Mouse (Mus musculus) midbrain, postnatal 0 days (tissue): ENCODE measurements around the gene Grip1. TPM values are rescaled to one million over a fixed set of nuclear protein-coding genes. Genes with fewer than 3 reads are reported as not detected.

Source experiments
- ATAC-seq: fragments of 200-750 bp; cut with Nextera tagmentation; 2 replicates; pipeline ENCODE4 v1.8.0; 2017; ENCODE audit warnings: moderate number of reproducible peaks, mild to moderate bottlenecking, moderate TSS enrichment, moderate library complexity; ENCODE audit not compliant: low FRiP score
- DNase-seq: peaks from one replicate; pipeline ENCODE4 v3.0.0-alpha.2; 2015; ENCODE audit warnings: low spot score
- H3K27ac ChIP-seq: fragments of 300-500 bp; sonication (generic); 2 replicates; pipeline ENCODE4 v1.5.1; 2014; ENCODE audit warnings: low read depth, mild to moderate bottlenecking, low read length, mixed read lengths
- H3K27me3 ChIP-seq: fragments of 300-500 bp; sonication (generic); 2 replicates; pipeline ENCODE4 v1.6.1; 2014; ENCODE audit warnings: low read length, control low read depth, mixed read lengths; ENCODE audit not compliant: insufficient read depth
- H3K36me3 ChIP-seq: fragments of 300-500 bp; sonication (generic); 2 replicates; pipeline ENCODE4 v1.6.1; 2014; ENCODE audit warnings: low read length, control low read depth, mixed read lengths; ENCODE audit not compliant: insufficient read depth
- H3K4me1 ChIP-seq: fragments of 300-500 bp; sonication (generic); 2 replicates; pipeline ENCODE4 v1.6.1; 2014; ENCODE audit warnings: mild to moderate bottlenecking, control low read depth, antibody characterized with exemption, low read length, mixed read lengths; ENCODE audit not compliant: insufficient read depth
- H3K4me2 ChIP-seq: fragments of 300-500 bp; sonication (generic); 2 replicates; pipeline ENCODE4 v1.6.1; 2014; ENCODE audit warnings: low read depth, mild to moderate bottlenecking, low read length, mixed read lengths; ENCODE audit not compliant: poor library complexity, severe bottlenecking
- H3K4me3 ChIP-seq: fragments of 300-500 bp; sonication (generic); 2 replicates; pipeline ENCODE4 v1.5.1; 2014; ENCODE audit warnings: low read depth, mild to moderate bottlenecking, low read length, moderate library complexity
- H3K9ac ChIP-seq: fragments of 300-500 bp; sonication (generic); replicated peaks from 2 replicates; pipeline ENCODE4 v1.6.1; 2014; ENCODE audit warnings: mild to moderate bottlenecking, low read length, moderate library complexity, mixed read lengths; ENCODE audit not compliant: poor library complexity, severe bottlenecking
- H3K9me3 ChIP-seq: fragments of 300-500 bp; sonication (generic); 2 replicates; pipeline ENCODE4 v1.6.1; 2016; ENCODE audit warnings: low read length, control low read depth
- CTCF ChIP-seq: IDR thresholded peaks from 2 replicates; pipeline ENCODE4 v1.5.1; 2016; ENCODE audit warnings: antibody characterized with exemption, mild to moderate bottlenecking
- WGBS: fragments of 180-500 bp; shearing (Covaris S2); extraction: QIAGEN DNeasy Blood & Tissue Kit; methylation state at CpG from one replicate; pipeline ENCODE4 v1.1.7; 2014; 5-methylcytosine and 5-hydroxymethylcytosine counted together
- polyA plus RNA-seq: library from polyadenylated mRNA; unstranded; fragments of >200 nt; fragmentation: Nextera tagmentation; extraction: Ambion mirVana; gene quantifications from 2 replicates; pipeline ENCODE4 v1.2.1, GENCODE M21; 2015
- total RNA-seq: library from RNA; depleted of rRNA; stranded (reverse); fragments of >200 nt; gene quantifications from 2 replicates; pipeline ENCODE4 v1.2.3, GENCODE M21; 2014

The Grip1 gene
- total and polyA plus RNA-seq, 2 experiments from 2014 or later: 14.6 to 35.4 TPM

DNA sequence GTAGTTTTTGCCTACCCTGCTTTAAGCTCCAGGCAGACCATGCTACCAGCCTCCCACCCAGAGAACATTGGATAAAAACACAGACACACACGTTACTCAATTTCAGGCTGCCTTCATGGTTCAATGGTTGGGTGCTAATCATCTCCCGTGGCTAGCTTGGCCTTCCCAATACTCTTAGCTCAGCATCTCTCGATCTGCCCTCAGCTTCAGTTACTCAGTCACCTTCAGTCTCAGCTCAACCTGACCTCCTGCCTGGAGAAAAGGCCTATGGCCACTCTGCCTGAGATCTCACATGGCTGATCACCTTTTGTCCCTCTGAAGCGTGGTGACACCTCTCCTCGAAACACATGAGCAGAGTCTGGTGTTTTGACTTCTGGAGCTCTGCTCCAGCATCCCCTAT, 379.7 kb downstream of the Grip1 start:
- Histone ChIP-seq H3K27me3 (no peaks in the 10 kb centered on the region), H3K27ac (no peak overlapping the region), H3K9ac (no peak overlapping the region), H3K9me3 (no peaks in the 10 kb centered on the region; the same call in 1 of the 2 replicates), H3K36me3 (no peaks in the 10 kb centered on the region), H3K4me1 (no peaks in the 10 kb centered on the region), H3K4me3 (no peak overlapping the region), H3K4me2 (no peak overlapping the region)
- DNase-seq (no peak), ATAC-seq (no peak)
- TF ChIP-seq CTCF: no peak
- WGBS: 80% methylated on average over 5 of the region's 5 CpGs

DNA sequence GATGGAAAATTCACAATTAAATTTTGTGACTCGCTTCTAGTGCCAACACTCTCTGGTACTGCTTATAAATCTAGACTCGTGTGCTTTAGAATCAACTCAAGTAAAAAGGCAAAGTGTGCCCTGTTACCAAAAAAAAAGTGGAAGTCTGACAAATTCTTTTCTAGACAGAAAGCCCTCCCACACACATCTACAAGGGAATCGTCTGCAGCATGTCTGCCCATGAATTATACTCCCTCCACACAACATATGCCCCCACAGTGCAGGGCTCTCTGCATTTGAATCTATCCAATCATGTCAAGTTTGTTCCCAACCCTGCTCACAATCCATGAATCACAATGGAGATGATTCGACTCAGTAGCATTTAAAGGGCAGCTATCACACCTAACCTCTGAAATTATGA, 380.5 kb downstream of the Grip1 start:
- WGBS: 73% methylated on average over 4 of the region's 4 CpGs
- H3K27me3 ChIP-seq: no peaks in the 10 kb centered on the region
- H3K27ac ChIP-seq: no peak overlapping the region
- no peak overlapping the region for H3K4me3 ChIP-seq
- H3K4me2 ChIP-seq: no peak overlapping the region
- TF ChIP-seq CTCF: no peak
- no peaks in the 10 kb centered on the region for H3K36me3 ChIP-seq
- ATAC-seq (no peak), DNase-seq (no peak)
- no peaks in the 10 kb centered on the region for H3K4me1 ChIP-seq
- no peak overlapping the region for H3K9ac ChIP-seq
- no peaks in the 10 kb centered on the region; the same call in 1 of the 2 replicates for H3K9me3 ChIP-seq

DNA sequence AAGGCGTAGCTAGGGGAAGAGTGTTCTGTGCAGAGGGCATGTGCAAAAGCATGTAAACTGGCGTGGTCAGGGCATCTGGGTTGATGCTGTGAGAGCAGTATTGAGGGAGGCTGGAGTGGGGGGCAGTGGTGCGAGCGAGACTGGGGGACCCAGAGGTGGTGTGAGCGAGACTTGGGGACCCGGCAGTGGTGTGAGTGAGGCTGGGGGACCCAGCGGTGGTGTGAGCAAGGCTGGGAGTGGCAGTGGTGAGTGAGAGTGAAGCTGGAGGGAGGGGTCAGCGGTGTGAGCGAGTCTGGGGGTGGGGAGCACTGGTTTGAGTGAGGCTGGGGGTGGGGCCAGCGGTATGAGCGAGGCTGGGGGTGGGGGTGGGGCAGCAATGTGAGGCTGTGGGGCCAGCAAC, 386.0 kb downstream of the Grip1 start:
- ATAC-seq (no peak), DNase-seq (no peak)
- H3K9me3 ChIP-seq: no peaks in the 10 kb centered on the region
- no peaks in the 10 kb centered on the region for H3K27me3 ChIP-seq
- no peaks in the 10 kb centered on the region for H3K36me3 ChIP-seq
- TF ChIP-seq CTCF: no peak
- no peak overlapping the region for H3K4me3 ChIP-seq
- no peaks in the 10 kb centered on the region for H3K4me1 ChIP-seq
- WGBS: 86% methylated on average over 10 of the region's 11 CpGs
- no peak overlapping the region for H3K9ac ChIP-seq
- no peak overlapping the region for H3K4me2 ChIP-seq
- no peak overlapping the region for H3K27ac ChIP-seq

DNA sequence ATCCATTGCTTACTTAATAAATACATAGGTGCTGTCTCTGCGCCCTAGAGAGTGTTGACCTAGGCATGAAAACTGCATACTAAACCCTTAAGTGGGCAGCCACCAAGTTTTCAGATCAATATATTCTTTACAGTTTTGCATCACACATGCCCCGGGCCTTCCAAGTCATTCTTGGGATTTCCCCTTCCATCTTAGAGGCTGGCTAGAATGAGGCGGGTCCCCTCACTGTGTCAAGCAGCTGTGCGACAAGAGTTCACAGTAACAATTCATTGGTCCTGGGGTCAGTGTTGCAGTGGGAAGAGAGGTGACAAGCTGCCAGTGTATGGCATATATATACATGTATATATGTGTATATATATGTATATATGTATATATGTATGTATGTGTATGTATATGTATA, 388.4 kb downstream of the Grip1 start:
- DNase-seq: no peak
- no peak overlapping the region for H3K4me3 ChIP-seq
- 91% methylated on average over 4 of the region's 4 CpGs for WGBS

DNA sequence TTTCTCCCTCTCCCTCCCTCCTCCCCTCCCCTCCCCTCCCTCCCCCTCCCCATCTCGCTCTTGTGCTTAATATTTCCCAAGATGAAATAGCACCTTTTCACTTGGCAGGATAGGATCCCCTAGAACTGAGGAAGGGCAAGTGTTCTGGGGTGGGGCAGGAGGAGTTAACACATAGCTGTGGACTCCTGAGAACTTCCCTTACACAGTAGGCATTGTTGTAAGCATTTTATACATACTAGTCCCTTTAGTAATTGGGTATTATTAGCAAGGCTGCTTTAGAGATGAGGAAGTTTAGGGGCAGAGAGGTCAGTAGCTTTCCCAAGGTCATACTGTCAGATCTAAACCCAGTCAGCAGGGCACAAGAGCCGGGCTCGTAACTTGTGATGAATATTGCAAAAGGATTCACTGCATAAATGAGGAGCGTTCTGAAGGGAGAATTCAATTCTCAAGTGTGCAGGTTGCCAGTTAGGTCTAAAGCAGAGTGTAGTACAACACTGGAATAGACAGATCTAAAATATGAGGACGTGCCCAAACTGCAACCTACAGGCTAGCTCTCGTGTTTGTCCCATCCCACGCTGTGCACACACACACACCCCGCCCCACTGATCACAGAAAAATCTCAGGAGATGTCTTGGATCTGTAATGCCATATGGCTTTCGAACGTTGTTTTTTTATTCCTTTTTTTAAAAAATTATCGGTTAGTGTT, 392.2 kb downstream of the Grip1 start:
- WGBS: 53% methylated on average over 11 of the region's 11 CpGs
- DNase-seq (no peak), ATAC-seq (no peak)
- Histone ChIP-seq H3K27me3 (no peaks in the 10 kb centered on the region), H3K9ac (no peak overlapping the region), H3K4me2 (no peak overlapping the region), H3K27ac (no peak overlapping the region), H3K4me1 (no peaks in the 10 kb centered on the region), H3K4me3 (no peak overlapping the region), H3K9me3 (no peaks in the 10 kb centered on the region), H3K36me3 (no peaks in the 10 kb centered on the region)
- no peak for TF ChIP-seq CTCF

More for the DNA sequence above, 388.4 kb downstream of the Grip1 start:
- Histone ChIP-seq H3K4me2 (no peak overlapping the region), H3K4me1 (no peaks in the 10 kb centered on the region), H3K36me3 (no peaks in the 10 kb centered on the region), H3K9ac (no peak overlapping the region), H3K27ac (no peak overlapping the region), H3K9me3 (no peaks in the 10 kb centered on the region), H3K27me3 (no peaks in the 10 kb centered on the region)
- ATAC-seq: no peak
- no peak for TF ChIP-seq CTCF

DNA sequence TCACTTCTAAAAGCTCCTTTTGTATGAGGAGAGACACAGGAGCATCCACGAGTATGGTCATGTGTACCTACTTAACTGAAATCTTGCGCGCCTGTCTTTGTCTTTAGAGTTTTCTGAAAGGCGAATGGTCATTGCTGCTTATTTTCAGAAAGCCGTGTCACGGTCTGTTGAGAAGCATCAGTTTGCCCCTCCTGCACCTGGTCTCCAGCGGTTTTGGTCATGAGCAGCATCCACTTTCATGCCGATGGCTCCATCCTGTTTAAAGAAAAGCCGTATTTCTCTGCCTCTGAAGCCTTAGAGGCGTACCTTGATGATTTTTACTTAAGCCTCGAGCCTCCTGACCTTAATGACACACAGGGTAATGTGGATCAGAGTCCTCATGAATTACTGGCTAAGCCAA, 398.0 kb downstream of the Grip1 start:
- H3K36me3 ChIP-seq: no peaks in the 10 kb centered on the region
- H3K9ac ChIP-seq: no peak overlapping the region
- H3K4me2 ChIP-seq: no peak overlapping the region
- H3K27ac ChIP-seq: no peak overlapping the region
- WGBS: 74% methylated on average over 11 of the region's 11 CpGs
- H3K4me1 ChIP-seq: no peaks in the 10 kb centered on the region
- H3K4me3 ChIP-seq: no peak overlapping the region
- no peaks in the 10 kb centered on the region for H3K27me3 ChIP-seq
- TF ChIP-seq CTCF: no peak
- ATAC-seq: no peak
- DNase-seq: no peak
- no peaks in the 10 kb centered on the region for H3K9me3 ChIP-seq
